Mouse (Mus musculus): ENCODE data around the gene Gm26897.

The Gm26897 gene

GRCm38 (mm10) chr5:111733851-111734250, at the start of gene Gm26897:
Gene Gm26897 (plus strand): TSS chr5:111733924.
- no peak for DNase-seq (ENCODE audit: low read depth, low spot score)

GRCm38 (mm10) chr5:111687370-111687769, 46.4 kb upstream of the Gm26897 start:
- no peak for DNase-seq (ENCODE audit: low read depth, low spot score)

- no peak for DNase-seq (ENCODE audit: low read depth, low spot score)
Observed at GRCm38 (mm10) chr5:111688584-111688983, 45.1 kb upstream of the Gm26897 start.

- DNase-seq (ENCODE audit: low read depth, low spot score): no peak
Observed at GRCm38 (mm10) chr5:111697996-111698395, 35.7 kb upstream of the Gm26897 start.

GRCm38 (mm10) chr5:111699711-111700303, 33.9 kb upstream of the Gm26897 start:
- DNase-seq (ENCODE audit: low read depth, low spot score): no peak

- DNase-seq (ENCODE audit: low read depth, low spot score): no peak
Observed at GRCm38 (mm10) chr5:111701634-111702329, 31.9 kb upstream of the Gm26897 start.

- DNase-seq (ENCODE audit: low read depth, low spot score): no peak
Observed at GRCm38 (mm10) chr5:111703586-111703985, 30.1 kb upstream of the Gm26897 start.

GRCm38 (mm10) chr5:111704326-111704725, 29.4 kb upstream of the Gm26897 start:
- DNase-seq (ENCODE audit: low read depth, low spot score): no peak

GRCm38 (mm10) chr5:111709195-111709901, 24.4 kb upstream of the Gm26897 start:
- DNase-seq (ENCODE audit: low read depth, low spot score): no peak

GRCm38 (mm10) chr5:111719018-111719417, 14.7 kb upstream of the Gm26897 start:
- DNase-seq (ENCODE audit: low read depth, low spot score): no peak

- no peak for DNase-seq (ENCODE audit: low read depth, low spot score)
Observed at GRCm38 (mm10) chr5:111720726-111721125, 13.0 kb upstream of the Gm26897 start.

- DNase-seq (ENCODE audit: low read depth, low spot score): peak; percentile 18
Observed at GRCm38 (mm10) chr5:111724713-111725112, 9.0 kb upstream of the Gm26897 start.

- no peak for DNase-seq (ENCODE audit: low read depth, low spot score)
Observed at GRCm38 (mm10) chr5:111725195-111725920, 8.4 kb upstream of the Gm26897 start.

- peak; percentile 16 for DNase-seq (ENCODE audit: low read depth, low spot score)
Observed at GRCm38 (mm10) chr5:111728411-111728810, 5.3 kb upstream of the Gm26897 start.

- no peak for DNase-seq (ENCODE audit: low read depth, low spot score)
Observed at GRCm38 (mm10) chr5:111730560-111731167, 3.1 kb upstream of the Gm26897 start.

GRCm38 (mm10) chr5:111732194-111732593, 1.5 kb upstream of the Gm26897 start:
- DNase-seq (ENCODE audit: low read depth, low spot score): no peak

- DNase-seq (ENCODE audit: low read depth, low spot score): no peak
Observed at GRCm38 (mm10) chr5:111739480-111739879, 5.8 kb downstream of the Gm26897 start.

- peak; percentile 26 for DNase-seq (ENCODE audit: low read depth, low spot score)
Observed at GRCm38 (mm10) chr5:111740384-111741275, 6.9 kb downstream of the Gm26897 start.

- no peak for DNase-seq (ENCODE audit: low read depth, low spot score)
Observed at GRCm38 (mm10) chr5:111741352-111741751, 7.6 kb downstream of the Gm26897 start.

GRCm38 (mm10) chr5:111742290-111742898, 8.7 kb downstream of the Gm26897 start:
- DNase-seq (ENCODE audit: low read depth, low spot score): no peak

All from ES-CJ7 (cell line).